Mouse (Mus musculus) liver, postnatal 0 days (tissue): ENCODE measurements around the gene Serhl. TPM values are rescaled to one million over a fixed set of nuclear protein-coding genes. Genes with fewer than 3 reads are reported as not detected.
"Not testable (repeated sequence)": the region's sequence is repeated elsewhere in the genome, so short reads cannot be mapped to it uniquely, and the experiment has no call there.

Experiments
- ATAC-seq: fragments of 200-750 bp; cut with Nextera tagmentation; 2 replicates; pipeline ENCODE4 v1.8.0; 2017; ENCODE audit warnings: mild to moderate bottlenecking, moderate library complexity
- DNase-seq: peaks from one replicate; pipeline ENCODE4 v3.0.0-alpha.2; 2016
- H3K27ac ChIP-seq: fragments of 300-500 bp; sonication (generic); 2 replicates; pipeline ENCODE4 v1.5.1; 2014; ENCODE audit warnings: antibody characterized with exemption, moderate library complexity, mild to moderate bottlenecking, low read depth
- H3K27me3 ChIP-seq: fragments of 300-500 bp; sonication (generic); 2 replicates; pipeline ENCODE4 v1.6.1; 2014; ENCODE audit warnings: low read length, control low read depth, mixed read lengths; ENCODE audit not compliant: insufficient read depth
- H3K36me3 ChIP-seq: fragments of 300-500 bp; sonication (generic); replicated peaks from 2 replicates; pipeline ENCODE4 v1.6.1; 2014; ENCODE audit warnings: mild to moderate bottlenecking, control low read depth, low read length, moderate library complexity, mixed read lengths; ENCODE audit not compliant: insufficient read depth
- H3K4me1 ChIP-seq: fragments of 300-500 bp; sonication (generic); 2 replicates; pipeline ENCODE4 v1.6.1; 2014; ENCODE audit warnings: antibody characterized with exemption, mild to moderate bottlenecking, control low read depth; ENCODE audit not compliant: insufficient read depth
- H3K4me2 ChIP-seq: fragments of 300-500 bp; sonication (generic); 2 replicates; pipeline ENCODE4 v1.6.1; 2014; ENCODE audit warnings: low read depth, mild to moderate bottlenecking, low read length, moderate library complexity, mixed read lengths
- H3K4me3 ChIP-seq: fragments of 300-500 bp; sonication (generic); 2 replicates; pipeline ENCODE4 v1.5.1; 2014; ENCODE audit warnings: low read depth, low read length
- H3K9ac ChIP-seq: fragments of 300-500 bp; sonication (generic); replicated peaks from 2 replicates; pipeline ENCODE4 v1.6.1; 2014; ENCODE audit warnings: mild to moderate bottlenecking, moderate library complexity
- H3K9me3 ChIP-seq: fragments of 300-500 bp; sonication (generic); 2 replicates; pipeline ENCODE4 v1.6.1; 2016; ENCODE audit warnings: mild to moderate bottlenecking, control low read depth, low read length, mixed read lengths
- CTCF ChIP-seq: sonication (generic); IDR thresholded peaks from 2 replicates; pipeline ENCODE4 v1.5.1; 2016; ENCODE audit warnings: antibody characterized with exemption, low read depth
- EP300 ChIP-seq: IDR thresholded peaks from 2 replicates; pipeline ENCODE4 v1.6.1; 2016; ENCODE audit warnings: antibody characterized with exemption, low read depth, mild to moderate bottlenecking
- WGBS: fragments of 180-500 bp; shearing (Covaris S2); extraction: QIAGEN DNeasy Blood & Tissue Kit; methylation state at CpG from one replicate; pipeline ENCODE4 v1.1.7; 2014; ENCODE audit not compliant: insufficient replicate concordance; 5-methylcytosine and 5-hydroxymethylcytosine counted together
- polyA plus RNA-seq: library from polyadenylated mRNA; unstranded; fragments of >200 nt; fragmentation: Nextera tagmentation; extraction: Ambion mirVana; gene quantifications from 2 replicates; pipeline ENCODE4 v1.2.1, GENCODE M21; 2015

Serhl gene
- polyA plus RNA-seq, 1 experiment from 2014 or later: 24.3 TPM

GRCm38 (mm10) chr15:83126582-83126981 is 37.3 kb downstream of the Serhl start:
- WGBS: 88% methylated on average over 9 of the region's 9 CpGs
- no peak overlapping the region for H3K4me3 ChIP-seq
- no peaks in the 10 kb centered on the region for H3K9me3 ChIP-seq
- H3K27me3 ChIP-seq: no peaks in the 10 kb centered on the region
- peaks cover 3% of the 10 kb centered on the region; the same call in 1 of the 2 replicates for H3K4me1 ChIP-seq
- no peak for TF ChIP-seq CTCF
- TF ChIP-seq EP300: no peak
- DNase-seq: no peak
- H3K36me3 ChIP-seq: peaks cover 58% of the 10 kb centered on the region
- no peak overlapping the region for H3K9ac ChIP-seq
- H3K4me2 ChIP-seq: no peak overlapping the region
- no peak for ATAC-seq
- H3K27ac ChIP-seq: no peak overlapping the region

GRCm38 (mm10) chr15:83127037-83127436 is 37.7 kb downstream of the Serhl start:
- H3K4me1 ChIP-seq, H3K27ac ChIP-seq, H3K9me3 ChIP-seq, DNase-seq, H3K4me3 ChIP-seq, H3K9ac ChIP-seq, H3K27me3 ChIP-seq, H3K4me2 ChIP-seq, ATAC-seq: not testable (repeated sequence)
- WGBS: 86% methylated on average over 3 of the region's 3 CpGs
- peaks cover 63% of the 10 kb centered on the region for H3K36me3 ChIP-seq

- H3K4me2 ChIP-seq: no peak overlapping the region
- DNase-seq (no peak), ATAC-seq (no peak)
- 85% methylated on average over 7 of the region's 7 CpGs for WGBS
- TF ChIP-seq CTCF: no peak
- H3K9me3 ChIP-seq: no peaks in the 10 kb centered on the region
- no peaks in the 10 kb centered on the region for H3K27me3 ChIP-seq
- peaks cover 88% of the 10 kb centered on the region for H3K36me3 ChIP-seq
- no peaks in the 10 kb centered on the region for H3K4me1 ChIP-seq
- no peak overlapping the region for H3K4me3 ChIP-seq
- no peak overlapping the region for H3K27ac ChIP-seq
- no peak overlapping the region for H3K9ac ChIP-seq
These were observed 40.4 kb downstream of the Serhl start for GRCm38 (mm10) chr15:83129530-83130231.

- TF ChIP-seq CTCF (no peak), EP300 (no peak)
- no peak overlapping the region for H3K4me3 ChIP-seq
- ATAC-seq (no peak), DNase-seq (no peak)
- H3K36me3 ChIP-seq: peaks cover 86% of the 10 kb centered on the region
- H3K4me1 ChIP-seq: no peaks in the 10 kb centered on the region
- WGBS: 88% methylated on average over 6 of the region's 6 CpGs
- no peaks in the 10 kb centered on the region for H3K27me3 ChIP-seq
- no peak overlapping the region for H3K9ac ChIP-seq
- H3K9me3 ChIP-seq: no peaks in the 10 kb centered on the region
- H3K4me2 ChIP-seq: no peak overlapping the region
- no peak overlapping the region for H3K27ac ChIP-seq
These were observed 45.4 kb downstream of the Serhl start for GRCm38 (mm10) chr15:83134671-83135070.

- no peak overlapping the region for H3K4me2 ChIP-seq
- WGBS: 49% methylated on average over 2 of the region's 2 CpGs
- TF ChIP-seq CTCF: no peak
- no peak for TF ChIP-seq EP300
- H3K4me1 ChIP-seq: no peaks in the 10 kb centered on the region
- no peak overlapping the region for H3K9ac ChIP-seq
- H3K9me3 ChIP-seq: no peaks in the 10 kb centered on the region
- DNase-seq: no peak
- no peaks in the 10 kb centered on the region for H3K27me3 ChIP-seq
- H3K4me3 ChIP-seq: no peak overlapping the region
- no peak overlapping the region for H3K27ac ChIP-seq
- no peak for ATAC-seq
- peaks cover 76% of the 10 kb centered on the region for H3K36me3 ChIP-seq
These were observed 46.3 kb downstream of the Serhl start for GRCm38 (mm10) chr15:83135654-83136053.

- Histone ChIP-seq H3K4me2 (no peak overlapping the region), H3K36me3 (peaks cover 23% of the 10 kb centered on the region), H3K27me3 (no peaks in the 10 kb centered on the region), H3K9me3 (no peaks in the 10 kb centered on the region), H3K4me1 (peaks cover 10% of the 10 kb centered on the region), H3K27ac (no peak overlapping the region), H3K9ac (no peak overlapping the region), H3K4me3 (no peak overlapping the region)
- 71% methylated on average over 5 of the region's 5 CpGs for WGBS
- DNase-seq (no peak), ATAC-seq (no peak)
- TF ChIP-seq CTCF (no peak), EP300 (no peak)
These were observed 53.6 kb downstream of the Serhl start for GRCm38 (mm10) chr15:83142861-83143260.
